Mouse (Mus musculus) thymus, adult 2 months (tissue): Measurements from ENCODE around the gene Itgal.

Experiments
- CTCF ChIP-seq: fragments of 200-500 bp; IDR thresholded peaks from 2 replicates; pipeline ENCODE4 v1.5.1; 2012; ENCODE audit warnings: mild to moderate bottlenecking, control low read depth, low read length, moderate library complexity, borderline replicate concordance; ENCODE audit not compliant: control insufficient read depth, poor library complexity, insufficient read depth; ENCODE audit errors: extremely low read depth
- POLR2A ChIP-seq: fragments of 200-500 bp; IDR thresholded peaks from 2 replicates; pipeline ENCODE4 v1.6.1; 2012; ENCODE audit warnings: mild to moderate bottlenecking, low read length, control low read depth, moderate library complexity; ENCODE audit not compliant: control insufficient read depth, poor library complexity, insufficient read depth; ENCODE audit errors: extremely low read depth

- TF ChIP-seq POLR2A (no peak), CTCF (no peak)
Measured at GRCm38 (mm10) chr7:127341356-127341755, 45.3 kb downstream of the Itgal start.
